Mouse (Mus musculus) CH12.LX (cell line): Measurements from ENCODE around the gene Sgsm3. TPM values are rescaled to one million over a fixed set of nuclear protein-coding genes. Genes with fewer than 3 reads are reported as not detected.

Source experiments
- DNase-seq: peaks from one replicate; pipeline ENCODE4 v3.0.0-alpha.2; 2013; ENCODE audit errors: extremely low read depth
- H3K27ac ChIP-seq: 2 replicates; pipeline ENCODE4 v1.5.1; 2012; ENCODE audit warnings: low read depth, mild to moderate bottlenecking, control low read depth, moderate library complexity; ENCODE audit not compliant: insufficient read depth
- H3K27me3 ChIP-seq: replicated peaks from 2 replicates; pipeline ENCODE3; 2012; ENCODE audit warnings: inconsistent platforms
- H3K36me3 ChIP-seq, 2 experiments: replicated peaks in 1 of 2; 2 replicates each; pipeline versions ENCODE3 to v1.6.1; 2012; ENCODE audit warnings: inconsistent platforms in 1 of 2, low read length in 1 of 2, mild to moderate bottlenecking in 1 of 2, mixed read lengths in 1 of 2, moderate library complexity in 1 of 2; ENCODE audit not compliant: control insufficient read depth in 1 of 2, insufficient read depth in 1 of 2
- H3K4me1 ChIP-seq, 2 experiments: 2 replicates each; pipeline ENCODE4 v1.6.1; 2012; ENCODE audit warnings: inconsistent platforms in 1 of 2, moderate library complexity in 1 of 2; ENCODE audit not compliant: insufficient read depth in 2 of 2, control insufficient read depth in 1 of 2
- H3K4me2 ChIP-seq: 2 replicates; pipeline ENCODE4 v1.6.1; 2012; ENCODE audit warnings: low read depth, mild to moderate bottlenecking, control low read depth; ENCODE audit not compliant: poor library complexity, insufficient read depth, severe bottlenecking
- H3K4me3 ChIP-seq, 3 experiments: fragments of 150-350 bp in 1 of 3; sonication (generic) in 1 of 3; replicated peaks in 1 of 3; 2 replicates each; pipeline versions ENCODE3 to v1.5.1; 2011 to 2012; ENCODE audit warnings: low read depth in 2 of 3, low read length in 2 of 3, mild to moderate bottlenecking in 2 of 3, moderate library complexity in 2 of 3, control low read depth in 1 of 3, improper control_type of control experiment in 1 of 3, inconsistent platforms in 1 of 3, mixed read lengths in 1 of 3; ENCODE audit not compliant: poor library complexity in 1 of 3
- H3K79me2 ChIP-seq: replicated peaks from 2 replicates; pipeline ENCODE4 v1.6.1; 2012; ENCODE audit warnings: mild to moderate bottlenecking, moderate library complexity; ENCODE audit not compliant: control insufficient read depth, poor library complexity, insufficient read depth, severe bottlenecking; ENCODE audit errors: extremely low read depth
- H3K9ac ChIP-seq: 2 replicates; pipeline ENCODE4 v1.6.1; 2012; ENCODE audit warnings: low read depth, mild to moderate bottlenecking, control low read depth, moderate library complexity; ENCODE audit not compliant: insufficient read depth
- H3K9me3 ChIP-seq: replicated peaks from 2 replicates; pipeline ENCODE3; 2012; ENCODE audit warnings: low read length, inconsistent platforms, mixed read lengths
- CHD1 ChIP-seq: IDR thresholded peaks from 2 replicates; pipeline ENCODE4 v1.6.1; 2012; ENCODE audit warnings: low read depth, low read length, improper control_type of control experiment, inconsistent platforms
- CHD2 ChIP-seq: IDR thresholded peaks from 2 replicates; pipeline ENCODE4 v1.6.1; 2011; ENCODE audit warnings: low read length, improper control_type of control experiment
- CTCF ChIP-seq, 2 experiments: IDR thresholded peaks in 1 of 2; conservative IDR thresholded peaks in 1 of 2; 2 replicates each; pipeline ENCODE4 v1.5.1; 2011 to 2012; ENCODE audit warnings: low read depth in 2 of 2, low read length in 2 of 2, improper control_type of control experiment in 1 of 2, inconsistent platforms in 1 of 2, mild to moderate bottlenecking in 1 of 2, moderate library complexity in 1 of 2
- EP300 ChIP-seq: IDR thresholded peaks from 2 replicates; pipeline ENCODE4 v1.6.1; 2011; ENCODE audit warnings: low read length, improper control_type of control experiment
- ETS1 ChIP-seq: conservative IDR thresholded peaks from 2 replicates; pipeline ENCODE4 v1.6.1; 2012; ENCODE audit warnings: low read depth, mild to moderate bottlenecking, inconsistent platforms, low read length, improper control_type of control experiment, moderate library complexity
- GABPA ChIP-seq: IDR thresholded peaks from 2 replicates; pipeline ENCODE4 v1.6.1; 2012; ENCODE audit warnings: low read depth, low read length, improper control_type of control experiment, inconsistent platforms; ENCODE audit not compliant: insufficient replicate concordance
- IRF4 ChIP-seq: IDR thresholded peaks from 2 replicates; pipeline ENCODE4 v1.6.1; 2014; ENCODE audit warnings: low read depth, mild to moderate bottlenecking, inconsistent platforms, low read length, improper control_type of control experiment
- JUN ChIP-seq: IDR thresholded peaks from 2 replicates; pipeline ENCODE4 v1.6.1; 2011; ENCODE audit warnings: low read depth, mild to moderate bottlenecking, low read length, improper control_type of control experiment, moderate library complexity; ENCODE audit not compliant: insufficient read depth
- KAT2A ChIP-seq: IDR thresholded peaks from 2 replicates; pipeline ENCODE4 v1.6.1; 2012; ENCODE audit warnings: low read length, improper control_type of control experiment, inconsistent platforms; ENCODE audit not compliant: insufficient replicate concordance
- MAFK ChIP-seq: IDR thresholded peaks from 2 replicates; pipeline ENCODE4 v1.6.1; 2011; ENCODE audit warnings: low read length, improper control_type of control experiment; ENCODE audit not compliant: insufficient replicate concordance
- MAX ChIP-seq: IDR thresholded peaks from 2 replicates; pipeline ENCODE4 v1.6.1; 2011; ENCODE audit warnings: low read length, improper control_type of control experiment
- MAZ ChIP-seq: IDR thresholded peaks from 2 replicates; pipeline ENCODE4 v1.6.1; 2012; ENCODE audit warnings: low read depth, mild to moderate bottlenecking, inconsistent platforms, low read length, improper control_type of control experiment, moderate library complexity
- MXI1 ChIP-seq: IDR thresholded peaks from 2 replicates; pipeline ENCODE4 v1.6.1; 2011; ENCODE audit warnings: mild to moderate bottlenecking, low read depth, low read length, improper control_type of control experiment
- MYC ChIP-seq: IDR thresholded peaks from 2 replicates; pipeline ENCODE4 v1.6.1; 2011; ENCODE audit warnings: low read depth, mild to moderate bottlenecking, improper control_type of control experiment, low read length
- POLR2A ChIP-seq: IDR thresholded peaks from 2 replicates; pipeline ENCODE4 v1.6.1; 2011; ENCODE audit warnings: low read depth, mild to moderate bottlenecking, improper control_type of control experiment, low read length
- POLR2AphosphoS2 ChIP-seq: IDR thresholded peaks from 2 replicates; pipeline ENCODE4 v1.6.1; 2011; ENCODE audit warnings: low read depth, low read length, improper control_type of control experiment
- RCOR1 ChIP-seq: conservative IDR thresholded peaks from 2 replicates; pipeline ENCODE4 v1.6.1; 2012; ENCODE audit warnings: low read depth, mild to moderate bottlenecking, inconsistent platforms, low read length, improper control_type of control experiment
- SIN3A ChIP-seq: IDR thresholded peaks from 2 replicates; pipeline ENCODE4 v1.6.1; 2012; ENCODE audit warnings: low read length, improper control_type of control experiment, inconsistent platforms
- SMC3 ChIP-seq: IDR thresholded peaks from 2 replicates; pipeline ENCODE4 v1.6.1; 2011; ENCODE audit warnings: low read depth, low read length, improper control_type of control experiment
- TCF12 ChIP-seq: IDR thresholded peaks from 2 replicates; pipeline ENCODE4 v1.6.1; 2014; ENCODE audit warnings: low read depth, mild to moderate bottlenecking, inconsistent platforms, low read length, improper control_type of control experiment
- UBTF ChIP-seq: IDR thresholded peaks from 2 replicates; pipeline ENCODE4 v1.6.1; 2012; ENCODE audit warnings: low read depth, mild to moderate bottlenecking, inconsistent platforms, low read length, improper control_type of control experiment, moderate library complexity
- USF1 ChIP-seq: IDR thresholded peaks from 2 replicates; pipeline ENCODE4 v1.6.1; 2014; ENCODE audit warnings: low read depth, mild to moderate bottlenecking, inconsistent platforms, low read length, improper control_type of control experiment
- USF2 ChIP-seq: conservative IDR thresholded peaks from 2 replicates; pipeline ENCODE4 v1.6.1; 2011; ENCODE audit warnings: low read depth, low read length, improper control_type of control experiment
- ZC3H11A ChIP-seq: IDR thresholded peaks from 2 replicates; pipeline ENCODE4 v1.6.1; 2012; ENCODE audit warnings: low read depth, mild to moderate bottlenecking, inconsistent platforms, low read length, improper control_type of control experiment
- ZKSCAN1 ChIP-seq: IDR thresholded peaks from 2 replicates; pipeline ENCODE4 v1.6.1; 2012; ENCODE audit warnings: low read depth, inconsistent platforms, low read length, improper control_type of control experiment, borderline replicate concordance
- ZNF384 ChIP-seq: IDR thresholded peaks from 2 replicates; pipeline ENCODE4 v1.6.1; 2012; ENCODE audit warnings: low read depth, low read length, improper control_type of control experiment, inconsistent platforms
- dilution Hi-C: fragments of 300-500 bp; cut with MboI; formaldehyde crosslinking; loops from 2 replicates; pipeline ENCODE4 v1.14.3; 2020; ENCODE audit warnings: low sequenced_read_pairs; ENCODE audit not compliant: extremely low pct_unique_long_range_greater_than_20kb, extremely low pct_ligation_motif_present
- in situ Hi-C: fragments of 300-500 bp; cut with MboI; formaldehyde crosslinking; loops from 3 replicates; pipeline ENCODE4 v1.14.3; 2019; ENCODE audit warnings: low sequenced_read_pairs, low pct_ligation_motif_present, low pct_unique_long_range_greater_than_20kb, mixed read lengths
- polyA plus RNA-seq: library from polyadenylated mRNA; unstranded; fragments of >175 nt; gene quantifications from 2 replicates; pipeline ENCODE4 v1.2.1, GENCODE M21; 2012; ENCODE audit warnings: low read depth; ENCODE audit not compliant: insufficient read length
- total RNA-seq, 2 experiments: library from RNA; depleted of rRNA; stranded (reverse); fragments of 300-350 nt in 1 of 2; fragments of >200 nt in 1 of 2; gene quantifications; 2 replicates each; pipeline ENCODE4 v1.2.3; 2012 to 2014

The Sgsm3 gene
- total and polyA plus RNA-seq, 3 experiments, result 14.4 to 25.5 (median 15.0) TPM

DNA sequence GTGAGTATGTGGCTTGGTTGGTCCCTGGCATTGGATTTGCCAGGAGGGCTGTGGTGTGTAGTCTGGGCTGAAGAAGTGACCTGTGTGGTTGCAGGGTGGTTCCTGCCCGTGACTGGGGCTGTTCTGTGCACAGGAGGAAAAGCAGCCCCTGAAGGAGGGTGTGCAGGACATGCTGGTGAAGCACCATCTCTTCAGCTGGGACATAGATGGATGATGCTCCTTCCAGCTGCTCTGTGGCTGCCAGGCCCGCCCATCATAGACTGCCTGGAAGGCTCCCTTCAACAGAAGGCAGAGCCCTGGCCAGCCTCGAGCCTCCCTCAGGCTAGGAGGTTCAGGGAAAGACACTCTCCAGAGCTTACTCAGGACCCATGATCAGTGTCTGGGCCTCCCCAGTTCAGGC is 34.0 kb downstream of the Sgsm3 start:
- Histone ChIP-seq H3K4me3 (no peak overlapping the region), H3K4me1 (no peaks in the 10 kb centered on the region), H3K9ac (no peak overlapping the region), H3K27me3 (no peaks in the 10 kb centered on the region), H3K27ac (no peak overlapping the region), H3K9me3 (no peaks in the 10 kb centered on the region), H3K36me3 (peaks cover 83 to 99% of the 10 kb centered on the region in 2 experiments), H3K4me2 (no peak overlapping the region), H3K79me2 (no peaks in the 10 kb centered on the region)
- TF ChIP-seq SMC3 (no peak), RCOR1 (no peak), MAX (no peak), ZKSCAN1 (no peak), ZC3H11A (no peak), ETS1 (no peak), UBTF (no peak)
- dilution Hi-C loops, result no loop called here
- DNase-seq, result no peak
- in situ Hi-C loops, result no loop called here

DNA sequence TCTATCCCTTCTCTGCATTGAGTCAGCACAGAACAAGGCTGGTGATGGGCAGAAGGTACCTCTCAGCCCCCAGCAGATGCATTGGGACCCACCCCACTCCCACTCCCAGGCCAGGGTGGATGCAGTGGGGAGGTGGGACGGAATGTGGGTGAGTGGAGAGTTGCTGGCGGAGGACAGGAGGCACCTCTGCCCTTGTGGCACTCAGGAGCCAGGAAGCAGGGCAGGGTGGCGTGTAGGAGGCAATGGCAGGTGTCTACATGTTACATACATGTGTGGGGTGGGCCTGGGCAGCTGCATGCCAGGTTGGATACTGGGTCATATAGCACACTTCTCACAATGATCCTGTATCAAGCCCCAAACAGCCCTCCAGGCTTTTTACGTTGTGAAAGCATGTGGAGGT is 34.8 kb downstream of the Sgsm3 start:
- in situ Hi-C loops (no loop called here), dilution Hi-C loops (no loop called here)
- no peak overlapping the region for H3K4me3 ChIP-seq
- H3K4me2 ChIP-seq, result no peak overlapping the region
- no peaks in the 10 kb centered on the region for H3K4me1 ChIP-seq
- no peak overlapping the region for H3K9ac ChIP-seq
- H3K36me3 ChIP-seq, result peaks cover 88 to 99% of the 10 kb centered on the region in 2 experiments
- H3K27me3 ChIP-seq, result no peaks in the 10 kb centered on the region
- no peaks in the 10 kb centered on the region for H3K79me2 ChIP-seq
- no peaks in the 10 kb centered on the region for H3K9me3 ChIP-seq
- no peak for DNase-seq
- TF ChIP-seq MYC, result no peak
- TF ChIP-seq POLR2AphosphoS2, result no peak
- no peak for TF ChIP-seq ZNF384
- TF ChIP-seq TCF12, result no peak
- no peak for TF ChIP-seq KAT2A
- no peak for TF ChIP-seq IRF4
- no peak for TF ChIP-seq USF2
- no peak for TF ChIP-seq CTCF (conservative IDR thresholded peaks at IDR 0.05 in 1 of 2, IDR thresholded peaks at IDR 0.05 in 1 of 2; ENCODE audit: low read depth in 2 of 2, low read length in 2 of 2)
- no peak for TF ChIP-seq MAZ
- no peak for TF ChIP-seq JUN
- no peak for TF ChIP-seq GABPA
- TF ChIP-seq CHD1, result no peak
- no peak for TF ChIP-seq USF1
- TF ChIP-seq SIN3A, result no peak
- TF ChIP-seq EP300, result no peak
- TF ChIP-seq MAFK, result no peak
- TF ChIP-seq MXI1, result no peak
- TF ChIP-seq POLR2A, result no peak
- no peak for TF ChIP-seq CHD2
- no peak for TF ChIP-seq MAX
- no peak overlapping the region for H3K27ac ChIP-seq
